Mouse (Mus musculus) urinary bladder, postnatal 10 days (tissue): ENCODE results near the gene Fars2.
"Not testable (repeated sequence)": the region's sequence is repeated elsewhere in the genome, so short reads cannot be mapped to it uniquely, and the experiment has no call there.

ENCODE experiments used
- DNase-seq: peaks from one replicate; pipeline ENCODE4 v3.0.0; 2022; ENCODE audit warnings: low spot score

Fars2 gene

DNA sequence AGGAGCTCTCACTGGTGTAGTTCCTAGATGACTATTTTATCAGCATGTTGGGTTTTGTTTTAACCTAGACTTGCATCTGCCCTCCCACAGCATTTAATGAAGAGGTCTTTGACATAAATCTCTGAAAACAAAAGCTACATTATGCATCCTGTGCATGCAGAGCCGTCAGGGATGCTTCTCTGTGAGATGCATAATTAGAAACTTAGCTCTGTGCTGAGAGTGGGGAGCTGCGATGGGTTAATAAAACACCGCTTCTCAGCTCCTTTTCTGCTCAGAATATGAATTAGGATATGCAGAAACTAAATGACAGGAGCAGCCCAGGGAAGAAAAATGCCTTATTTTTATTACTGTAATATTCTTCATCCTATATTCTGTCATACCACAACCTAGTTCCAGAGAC, 251.6 kb downstream of the Fars2 start:
- no peak for DNase-seq

DNA sequence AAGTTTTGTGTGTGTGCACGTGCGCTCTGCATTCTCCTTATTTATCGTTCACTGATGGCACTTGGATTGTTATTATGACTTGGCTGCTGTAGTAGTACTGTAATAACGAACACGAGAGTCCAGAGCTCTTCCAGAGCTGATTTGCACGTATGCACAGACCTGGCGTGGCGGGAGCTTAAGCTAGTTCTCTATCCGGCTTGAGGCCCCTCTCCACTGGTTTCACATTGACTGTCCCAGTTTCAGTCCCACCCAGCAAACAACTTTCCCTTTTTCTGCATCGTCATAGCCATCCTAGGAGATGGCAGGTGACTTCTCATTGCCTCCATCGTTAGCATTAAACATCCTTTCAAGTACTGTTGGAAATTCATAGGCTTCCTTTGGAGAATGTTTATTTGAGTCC, 252.2 kb downstream of the Fars2 start:
- DNase-seq = no peak

DNA sequence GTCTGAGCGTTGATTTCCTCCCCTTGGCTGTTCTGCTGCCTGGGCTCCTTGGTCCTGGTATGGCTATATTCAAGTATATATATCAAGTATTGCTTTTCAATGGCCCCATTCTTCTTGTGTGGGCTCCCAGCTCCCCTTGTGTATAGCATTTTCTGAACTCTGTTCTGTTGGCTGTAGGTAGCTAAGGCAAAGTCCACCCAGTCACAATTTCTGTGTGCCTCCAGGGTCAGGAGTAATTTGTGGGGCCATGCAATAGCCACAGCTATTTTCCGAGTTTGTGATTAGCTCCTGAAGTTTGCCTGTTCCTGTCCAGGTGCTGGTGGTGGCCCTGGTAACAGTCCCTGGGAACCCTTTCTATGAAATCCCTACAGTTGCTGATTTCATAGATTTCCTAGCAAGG, 266.0 kb downstream of the Fars2 start:
- no peak for DNase-seq

DNA sequence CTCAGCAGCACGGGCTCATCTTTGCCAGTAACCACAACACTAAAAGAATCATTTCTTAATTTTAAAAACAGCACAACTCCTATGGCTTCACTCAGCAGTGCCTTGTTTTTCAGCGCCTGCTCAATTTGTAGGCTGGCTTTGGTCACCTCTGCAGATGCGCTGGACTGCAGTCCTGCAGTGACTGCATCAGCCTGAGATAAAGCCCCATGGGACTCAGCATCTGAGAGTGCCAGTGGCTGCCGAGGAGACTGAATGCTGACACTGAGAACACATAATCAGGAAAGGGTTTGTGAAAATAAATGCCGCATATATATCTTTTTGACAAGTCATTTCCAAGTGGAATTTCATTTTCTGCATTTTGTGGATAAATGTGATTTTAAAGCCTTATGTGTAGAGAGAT, 268.9 kb downstream of the Fars2 start:
- DNase-seq = no peak

DNA sequence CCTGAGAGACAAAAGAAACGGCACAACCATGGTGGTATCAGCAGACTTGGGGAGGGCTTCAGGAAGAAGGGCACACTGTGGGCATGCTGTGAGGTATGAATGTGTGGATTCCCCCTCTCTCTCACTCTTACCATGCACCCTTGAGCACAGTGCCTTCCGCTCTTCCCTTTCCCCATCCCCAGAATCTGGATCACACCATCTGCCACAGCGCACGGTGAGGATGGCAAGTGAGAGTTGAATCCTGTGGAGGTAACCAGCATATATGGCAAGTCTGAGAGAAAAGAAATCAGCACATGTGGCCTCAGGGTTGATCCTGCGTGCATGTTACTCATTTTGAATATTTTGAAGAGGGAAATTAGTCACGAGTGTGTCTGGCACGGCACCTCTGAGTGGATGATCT, 274.7 kb downstream of the Fars2 start:
- no peak for DNase-seq

DNA sequence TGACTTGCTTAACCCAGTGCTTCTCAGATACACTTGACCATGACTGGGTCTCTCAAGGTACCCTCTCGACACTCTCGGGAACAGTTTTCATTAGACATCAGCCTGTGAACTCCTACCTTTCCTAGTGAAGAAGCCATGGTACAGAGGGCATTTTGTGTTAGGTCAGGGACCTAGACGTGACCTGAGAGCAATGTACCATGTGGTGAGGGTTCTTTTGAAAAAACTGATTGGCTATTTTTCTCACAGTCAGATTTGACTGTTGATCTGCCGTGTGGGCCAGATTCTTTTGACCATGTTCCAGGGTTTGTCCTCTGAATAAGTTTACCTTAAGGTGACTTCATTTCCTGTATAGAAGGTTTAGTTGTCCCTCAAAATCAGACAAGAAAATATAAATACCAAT, 275.5 kb downstream of the Fars2 start:
- no peak for DNase-seq

DNA sequence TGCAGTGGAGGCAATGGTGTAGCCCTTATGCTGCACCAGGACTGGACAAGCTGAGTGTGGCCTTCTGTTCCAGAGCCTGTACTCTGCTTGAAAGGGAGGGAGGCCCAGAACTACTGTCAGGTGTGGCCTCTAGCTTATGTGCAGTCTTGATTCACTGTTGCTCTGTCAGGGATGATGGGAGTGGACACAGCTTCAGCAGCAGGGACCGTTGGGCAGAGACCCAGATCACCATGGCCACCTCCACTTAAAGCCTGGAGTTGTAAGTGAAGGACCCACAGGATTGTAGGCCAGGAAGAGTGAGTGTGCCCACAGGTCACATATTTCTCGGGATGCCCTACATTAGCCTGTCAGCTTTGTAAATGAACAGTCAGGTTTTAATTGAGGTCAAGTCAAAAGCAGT, 283.8 kb downstream of the Fars2 start:
- no peak for DNase-seq

DNA sequence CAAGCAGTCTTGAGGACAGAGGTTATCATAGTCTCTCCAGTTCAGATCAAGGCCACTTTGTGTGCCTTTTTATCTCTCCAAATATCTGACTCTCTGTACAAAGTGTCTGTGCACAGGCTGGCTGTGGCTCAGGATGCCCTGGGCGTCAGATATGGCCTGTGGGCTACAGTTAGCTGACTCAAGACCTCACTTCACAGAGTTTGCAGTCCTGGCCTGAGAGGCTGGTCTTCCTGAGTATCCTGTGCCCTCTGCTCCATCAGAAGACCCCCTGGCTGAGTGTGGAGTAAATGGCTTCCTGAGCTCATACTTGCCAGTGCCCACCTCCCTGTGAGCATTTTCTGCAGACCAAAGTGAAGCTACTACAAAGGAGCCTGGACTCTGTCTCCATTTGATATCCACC, 296.1 kb downstream of the Fars2 start:
- no peak for DNase-seq

DNA sequence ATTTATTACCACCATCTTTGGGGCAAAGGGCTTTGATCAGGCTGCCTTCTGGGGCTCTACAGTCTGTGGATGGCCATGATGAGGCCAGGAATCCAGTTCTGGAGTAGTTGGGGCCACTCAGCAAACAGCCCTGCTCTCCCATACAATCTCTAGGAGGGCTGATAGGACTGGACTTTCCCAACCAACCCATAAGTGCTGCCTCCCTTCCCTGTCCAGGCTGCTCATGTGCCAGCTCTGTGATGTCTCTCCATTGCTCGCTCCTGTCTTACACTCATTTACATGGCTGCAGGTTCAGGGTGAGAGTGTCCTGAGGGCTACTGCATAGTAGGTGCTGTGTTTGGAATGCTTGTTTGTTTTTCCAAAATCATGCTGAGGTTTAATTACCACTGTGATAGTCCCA, 298.0 kb downstream of the Fars2 start:
- DNase-seq = no peak

DNA sequence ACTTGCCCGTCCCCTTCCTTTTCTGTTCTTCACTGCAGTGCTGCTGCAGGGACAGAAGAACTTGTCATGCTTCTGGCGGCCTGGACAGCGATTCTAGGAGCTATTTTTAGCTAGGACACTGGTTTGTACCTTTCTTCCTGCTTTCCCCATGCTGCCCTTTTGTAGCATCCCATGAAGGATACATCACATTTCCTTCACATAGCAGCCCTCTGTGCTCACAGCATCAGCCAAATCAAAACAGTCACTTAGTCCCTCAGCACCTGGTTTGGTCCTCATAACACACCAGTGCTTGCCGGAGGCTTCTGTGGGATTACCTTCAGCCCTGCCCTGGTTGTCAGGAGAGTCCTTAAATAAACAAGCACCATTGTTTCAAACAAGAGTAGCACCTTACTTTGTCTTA, 299.3 kb downstream of the Fars2 start:
- DNase-seq = no peak

DNA sequence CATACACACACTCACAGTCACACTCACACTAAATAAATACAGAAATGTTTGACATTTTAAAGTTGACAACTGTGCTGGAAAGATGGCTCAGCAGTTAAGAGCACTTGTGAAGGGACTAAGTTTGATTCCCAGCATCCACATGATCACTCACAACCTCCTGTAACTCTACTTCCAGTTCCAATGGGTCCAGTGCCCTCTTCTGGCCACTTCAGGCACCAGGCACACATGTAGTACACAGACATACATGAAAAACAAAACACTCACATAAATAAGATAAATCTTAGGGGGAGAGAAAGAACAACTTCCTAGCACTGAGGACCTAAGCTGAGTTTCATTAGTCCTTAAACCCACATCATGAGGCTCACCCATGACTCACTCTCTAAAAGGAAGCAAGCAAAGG, 302.1 kb downstream of the Fars2 start:
- no peak for DNase-seq

DNA sequence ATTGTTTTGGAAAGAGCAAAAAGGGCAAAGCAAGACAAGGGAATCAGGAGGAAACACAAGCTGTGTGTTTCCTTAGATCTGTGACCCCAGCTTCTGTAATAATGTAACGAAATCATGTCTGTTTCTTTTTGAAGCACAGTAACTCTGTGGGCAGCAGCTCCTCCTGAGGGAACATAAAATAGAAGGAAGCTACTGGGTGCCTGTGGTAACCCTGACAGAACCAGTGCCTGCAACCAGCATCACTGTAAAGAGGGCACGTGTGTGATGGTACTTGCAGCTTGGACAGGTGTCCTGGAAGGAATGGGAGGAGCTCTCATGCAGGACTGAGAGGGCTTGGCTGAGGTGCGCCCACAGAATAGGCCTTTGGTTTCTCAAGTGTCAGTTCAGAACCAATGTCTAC, 305.2 kb downstream of the Fars2 start:
- DNase-seq = no peak

DNA sequence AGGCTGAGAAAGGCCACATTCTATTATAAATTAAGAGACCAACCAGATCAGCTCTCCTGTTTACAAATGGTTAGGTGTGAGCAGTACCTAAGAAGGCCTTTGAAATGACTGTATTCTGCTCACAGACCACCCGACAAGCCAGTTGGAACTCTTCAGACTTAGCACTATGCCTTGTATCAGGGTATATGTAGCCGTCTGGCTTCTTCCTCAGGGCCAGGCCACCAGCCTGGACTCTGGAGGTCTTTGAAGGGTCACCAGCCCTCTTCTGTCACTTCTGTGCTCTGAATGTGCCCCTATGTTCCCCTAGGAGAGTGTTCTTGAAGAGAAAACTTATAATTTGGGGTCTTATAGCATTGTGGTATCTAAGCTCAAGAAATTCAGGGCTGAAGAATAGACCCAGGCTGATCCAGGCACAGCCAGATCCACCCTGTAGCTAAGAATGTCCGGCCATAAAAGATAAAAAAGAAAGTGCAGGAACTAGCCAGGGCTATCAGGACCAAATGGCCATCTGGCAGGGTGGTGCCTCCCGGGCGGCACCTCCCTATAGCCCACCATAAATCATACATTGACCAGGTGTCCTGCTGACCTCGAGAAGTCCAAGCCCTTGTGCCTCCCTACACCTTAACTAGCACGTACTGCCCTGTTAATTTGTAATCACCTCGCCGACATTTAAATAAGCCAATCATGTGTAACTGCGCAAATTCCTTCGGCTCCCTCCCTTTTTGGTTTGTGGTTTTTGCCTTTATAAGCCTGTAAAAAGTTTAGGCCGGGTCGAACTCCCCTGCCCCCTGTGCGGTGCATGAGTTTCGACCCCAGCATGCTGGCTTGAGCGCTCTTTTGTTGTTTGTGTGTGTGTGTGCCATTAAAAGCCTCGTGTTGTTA, 308.9 kb downstream of the Fars2 start:
- not testable (repeated sequence) for DNase-seq

DNA sequence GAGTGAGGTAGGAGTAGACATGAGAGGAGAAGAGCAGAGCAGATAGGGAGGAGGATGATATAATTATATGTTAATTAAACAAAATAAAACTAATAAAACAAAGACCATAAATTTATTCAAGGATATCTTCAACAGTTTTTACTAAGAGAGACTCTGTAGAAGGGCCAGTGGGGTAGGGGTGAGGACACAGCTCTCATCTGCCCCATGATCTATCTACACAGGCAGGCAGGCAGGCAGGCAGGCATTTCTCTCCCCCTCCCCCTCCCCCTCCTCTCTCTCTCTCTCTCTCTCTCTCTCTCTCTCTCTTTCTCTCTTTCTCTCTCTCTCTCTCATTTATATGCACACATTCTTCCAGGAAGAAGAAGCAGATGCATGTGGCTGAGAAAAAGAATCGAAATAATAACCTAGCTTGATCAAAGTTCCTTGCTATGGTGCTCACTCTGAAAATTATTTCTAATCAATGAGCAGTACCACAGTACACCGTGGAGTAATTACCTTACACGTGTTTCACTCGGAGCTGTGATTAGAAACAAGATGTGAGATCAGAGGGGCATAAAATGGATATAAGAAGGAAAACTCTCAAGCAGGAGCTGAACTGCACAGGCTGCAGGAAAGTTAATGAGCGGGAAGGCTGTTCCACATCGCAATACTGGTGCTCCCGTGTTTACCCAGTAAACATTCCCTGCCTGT, 312.4 kb downstream of the Fars2 start:
- no peak for DNase-seq

DNA sequence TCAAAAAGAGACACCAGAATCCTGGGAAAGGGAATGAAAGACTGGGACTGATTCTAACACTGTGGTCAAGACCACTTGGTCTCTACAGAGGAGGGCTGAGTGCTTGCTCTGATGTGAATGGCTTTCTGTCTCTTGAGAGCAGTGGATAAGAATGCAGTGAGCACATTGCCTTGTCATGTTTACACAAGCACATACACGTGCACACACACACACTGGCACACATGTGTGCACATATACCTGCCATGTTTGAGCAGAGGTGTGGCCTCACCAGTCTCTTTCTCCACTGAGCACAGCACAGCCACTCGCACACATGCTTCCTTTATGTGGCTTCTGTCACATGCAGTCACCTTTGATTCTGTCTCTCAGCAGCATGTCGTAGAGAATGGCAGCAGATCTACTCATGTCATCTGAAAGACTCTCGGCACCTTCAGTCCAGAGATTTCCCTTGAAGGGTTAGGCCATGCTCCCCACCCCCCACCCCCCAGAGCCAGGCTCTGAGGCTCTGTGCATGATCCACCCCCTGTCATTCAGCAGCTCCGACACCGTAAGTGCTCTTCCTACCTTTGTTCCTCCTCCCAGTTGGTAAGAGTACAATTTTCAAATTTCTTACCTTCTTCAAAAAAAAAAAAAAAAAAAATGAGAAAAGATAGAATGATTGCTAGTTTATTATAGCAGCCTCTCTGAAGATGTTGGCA, 313.4 kb downstream of the Fars2 start:
- no peak for DNase-seq

DNA sequence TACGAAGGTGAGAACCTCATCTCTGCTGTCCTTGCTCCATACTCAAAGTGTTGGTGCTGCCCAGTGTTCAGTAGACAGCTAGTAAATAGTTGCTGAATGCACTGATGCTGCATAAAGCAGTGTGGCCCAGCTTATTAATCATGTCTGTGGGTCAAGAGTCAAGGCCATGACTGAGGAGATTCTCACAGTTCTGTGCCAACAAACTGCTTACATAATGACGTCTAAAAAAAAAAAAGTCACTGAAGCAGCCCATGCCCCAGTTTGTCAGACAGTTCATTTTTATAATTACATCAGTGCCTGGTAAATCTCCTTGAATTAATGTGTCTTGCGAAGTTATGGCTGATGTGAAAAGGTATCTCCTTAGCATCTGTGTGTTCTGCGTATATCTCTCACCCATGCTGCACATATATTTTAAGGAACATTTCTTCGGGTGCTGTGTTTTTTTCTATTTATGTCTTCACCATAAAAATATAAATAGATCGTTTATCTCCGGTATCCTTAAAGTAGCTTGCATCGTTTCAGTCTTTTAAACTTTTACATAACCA, 314.8 kb downstream of the Fars2 start:
- no peak for DNase-seq

DNA sequence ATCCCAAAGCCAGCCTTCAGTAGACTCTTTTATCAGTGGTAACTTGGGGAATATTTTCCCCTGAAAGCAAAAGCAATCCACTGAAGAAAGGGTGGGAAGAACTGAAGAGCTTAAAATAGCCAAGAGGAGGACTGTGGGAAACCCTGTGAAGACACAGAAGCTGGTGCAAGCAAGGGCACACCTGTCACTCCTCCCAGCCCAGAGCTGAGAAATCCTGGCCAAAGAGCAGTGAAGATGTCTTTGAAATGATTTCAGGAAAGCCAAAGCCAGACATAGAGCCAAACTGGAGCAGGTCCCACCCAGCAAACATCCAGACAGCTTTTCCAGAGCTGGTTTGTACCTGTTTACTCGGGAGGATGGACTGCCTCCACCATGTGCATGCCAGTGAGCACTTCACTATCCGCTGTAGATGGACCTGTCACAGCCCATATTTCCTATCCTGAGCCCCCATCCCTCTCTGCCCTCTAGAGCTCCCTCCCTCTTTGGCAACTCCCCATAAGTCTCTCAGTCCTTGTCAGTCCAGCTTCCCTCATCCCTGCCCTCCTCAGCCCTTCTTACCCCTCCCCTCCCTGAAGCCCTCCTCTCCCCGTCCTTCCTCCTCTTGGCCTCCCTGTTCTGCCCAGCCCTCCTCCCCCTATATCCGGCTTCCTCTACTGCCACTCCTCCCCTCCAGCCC, 327.7 kb downstream of the Fars2 start:
- no peak for DNase-seq

DNA sequence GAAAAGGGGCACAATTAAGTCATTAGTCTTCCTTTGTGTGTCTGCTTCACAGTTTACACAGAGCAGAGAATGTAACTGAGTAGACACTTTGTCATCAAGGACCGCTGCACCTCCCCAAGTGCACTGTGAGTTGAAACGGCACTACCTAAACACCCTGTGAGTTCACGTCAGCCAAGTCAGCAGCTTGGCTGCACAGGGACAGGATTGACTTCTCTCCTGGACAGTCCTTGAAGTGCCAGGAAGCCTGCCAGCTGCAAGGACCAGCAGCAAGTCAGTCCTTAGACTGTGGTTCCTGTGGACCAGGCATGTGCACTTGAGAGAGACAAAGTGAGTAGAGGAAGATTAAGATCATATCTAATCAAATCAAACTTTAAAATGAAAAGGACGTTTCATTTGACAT, 330.7 kb downstream of the Fars2 start:
- no peak for DNase-seq

DNA sequence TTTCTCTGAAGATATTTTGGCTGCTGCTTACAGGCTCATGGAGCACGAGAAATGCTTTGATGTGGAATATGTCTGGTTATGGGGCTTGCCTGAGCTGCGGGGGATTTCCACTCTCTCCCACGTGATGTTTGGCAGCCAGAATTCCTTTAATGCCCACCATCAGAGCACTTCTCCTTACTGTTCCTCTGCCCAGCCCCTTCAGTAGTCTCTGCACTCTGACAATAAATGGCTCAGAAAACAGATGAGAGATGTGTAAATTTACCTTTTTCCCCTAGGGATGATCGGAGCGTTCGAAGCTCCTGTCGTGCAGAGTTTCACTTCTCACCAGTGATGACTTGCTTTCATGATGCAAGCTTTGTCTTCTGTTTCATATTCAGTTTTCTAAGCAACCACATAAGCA, 331.4 kb downstream of the Fars2 start:
- no peak for DNase-seq

DNA sequence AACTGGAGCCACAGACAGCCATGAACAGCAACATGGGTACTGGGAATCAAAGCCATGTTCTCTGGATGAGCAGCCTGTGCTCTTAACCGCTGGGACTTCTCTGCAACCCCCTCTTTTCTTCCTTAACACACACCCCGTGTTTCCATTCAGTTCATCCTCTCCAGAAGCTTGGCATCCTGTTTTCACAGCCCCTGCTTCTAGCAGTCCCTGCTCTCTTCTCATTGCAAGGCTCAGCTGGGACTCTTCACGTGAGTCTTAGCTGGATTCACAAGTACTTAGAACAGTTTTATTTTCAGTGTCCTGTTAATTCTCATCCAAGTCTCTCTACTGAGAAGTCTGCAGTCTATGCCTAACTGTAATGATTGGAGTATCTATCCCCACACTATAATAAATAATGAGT, 334.2 kb downstream of the Fars2 start:
- DNase-seq = no peak

DNA sequence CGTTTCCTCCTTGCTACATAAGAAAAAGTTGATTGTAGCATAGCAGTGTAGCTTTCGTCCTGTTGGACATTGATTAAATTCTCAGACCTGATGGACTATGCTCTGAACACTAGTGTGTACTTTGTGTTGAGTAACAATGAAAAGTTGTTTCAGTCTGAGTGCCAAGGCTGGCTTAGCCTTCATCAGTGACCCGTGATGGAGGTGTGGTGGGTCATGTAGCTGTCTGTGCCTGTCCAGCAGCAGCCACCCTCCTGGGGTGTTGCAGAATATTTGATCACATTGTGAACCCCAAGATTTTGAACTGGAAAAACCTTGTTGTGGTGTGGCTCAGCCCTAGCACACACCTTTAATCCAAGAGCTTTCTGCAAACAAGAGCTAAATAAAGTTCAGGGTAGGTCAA, 343.3 kb downstream of the Fars2 start:
- no peak for DNase-seq

DNA sequence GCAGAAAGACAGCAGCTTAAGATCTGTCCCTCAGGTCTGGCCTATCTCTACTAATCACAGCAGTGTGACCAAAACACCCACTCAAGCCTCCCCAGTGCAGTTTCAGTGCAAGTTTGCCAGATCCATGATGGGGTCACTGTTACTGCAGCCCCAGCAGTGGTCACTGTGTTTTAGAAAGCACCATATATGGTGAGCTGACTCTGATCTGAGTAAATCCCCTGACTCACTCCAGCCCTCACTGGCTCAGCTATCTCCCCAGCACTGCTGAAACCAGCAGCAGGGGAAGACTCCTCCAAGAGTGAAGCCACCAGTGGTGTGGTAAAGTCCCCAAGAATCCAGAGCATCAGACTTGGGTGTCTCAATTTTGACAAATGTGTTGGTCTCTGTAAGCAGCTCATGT, 346.5 kb downstream of the Fars2 start:
- DNase-seq = no peak
